Comparison of ENCODE assay signal across 8 mouse cellular contexts in the genomic region with DNA sequence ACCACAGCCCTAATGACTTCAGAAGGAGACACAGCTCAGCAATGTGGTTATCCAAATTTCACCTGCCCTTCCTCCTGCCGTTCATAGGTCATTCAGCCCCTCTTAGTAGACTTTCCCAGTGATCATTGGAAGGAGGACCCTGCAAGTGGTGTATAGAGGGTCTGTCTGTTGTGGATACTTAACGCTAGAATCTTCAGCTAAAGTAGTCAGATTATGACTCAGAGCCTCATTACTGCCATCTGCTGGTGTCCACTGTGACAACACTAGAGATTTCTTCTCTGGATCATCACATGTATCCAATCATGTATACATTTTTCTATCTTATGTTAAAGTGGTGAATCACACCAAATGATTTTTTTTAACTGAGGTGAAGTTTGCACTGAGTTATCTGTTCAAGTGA. TPM values are rescaled to one million over a fixed set of nuclear protein-coding genes. Genes with fewer than 3 reads are reported as not detected.
A peak's percentile ranks its signal among the peaks of the same experiment; 100 is the strongest.
DNase-seq lines count a peak whose midpoint lies in the region; ATAC-seq and TF ChIP-seq lines count a peak whose summit lies in the region.

No protein-coding gene starts in this region.

- H3K4me1 ChIP-seq in forebrain, embryonic 14.5 days (ENCODE audit: control insufficient read depth, insufficient read depth, low read length): no peaks in the 10 kb centered on the region; the same call in 1 of the 2 replicates
- H3K4me1 ChIP-seq in forebrain, embryonic 12.5 days: peaks cover 10% of the 10 kb centered on the region; the same call in 1 of the 2 replicates
- peaks cover 4% of the 10 kb centered on the region for H3K4me1 ChIP-seq in thymus, adult 2 months (replicated peaks; ENCODE audit: control insufficient read depth, insufficient read depth, low read length)
- no peaks in the 10 kb centered on the region for H3K4me1 ChIP-seq in hindbrain, postnatal 0 days (ENCODE audit: insufficient read depth, low read length)
- peaks cover 28% of the 10 kb centered on the region for H3K4me1 ChIP-seq in liver, embryonic 11.5 days (replicated peaks; ENCODE audit: control insufficient read depth, insufficient read depth, low read length)

- H3K9me3 ChIP-seq in forebrain, embryonic 14.5 days (replicated peaks; ENCODE audit: control insufficient read depth, low read length): no peaks in the 10 kb centered on the region
- H3K9me3 ChIP-seq in forebrain, embryonic 12.5 days: no peaks in the 10 kb centered on the region
- no peaks in the 10 kb centered on the region for H3K9me3 ChIP-seq in hindbrain, postnatal 0 days (ENCODE audit: low read length)
- H3K9me3 ChIP-seq in liver, embryonic 11.5 days (ENCODE audit: control insufficient read depth, low read length): no peaks in the 10 kb centered on the region

- H3K4me2 ChIP-seq in forebrain, embryonic 14.5 days (ENCODE audit: low read length): no peak overlapping the region
- no peak overlapping the region for H3K4me2 ChIP-seq in forebrain, embryonic 12.5 days
- H3K4me2 ChIP-seq in hindbrain, postnatal 0 days (ENCODE audit: low read depth, low read length): no peak overlapping the region
- peak overlapping the region; percentile 24; the same call in 1 of the 2 replicates for H3K4me2 ChIP-seq in liver, embryonic 11.5 days

- no peak overlapping the region for H3K4me3 ChIP-seq in forebrain, embryonic 14.5 days (ENCODE audit: low read depth, low read length)
- H3K4me3 ChIP-seq in forebrain, embryonic 12.5 days (replicated peaks): no peak overlapping the region
- H3K4me3 ChIP-seq in thymus, adult 2 months (ENCODE audit: control insufficient read depth, insufficient read depth, low read length): no peak overlapping the region
- H3K4me3 ChIP-seq in hindbrain, postnatal 0 days (ENCODE audit: low read length): no peak overlapping the region
- no peak overlapping the region for H3K4me3 ChIP-seq in liver, embryonic 11.5 days (ENCODE audit: low read depth, low read length)

- H3K9ac ChIP-seq in forebrain, embryonic 14.5 days (ENCODE audit: low read length): no peak overlapping the region
- no peak overlapping the region for H3K9ac ChIP-seq in forebrain, embryonic 12.5 days
- H3K9ac ChIP-seq in hindbrain, postnatal 0 days (replicated peaks; ENCODE audit: low read length): no peak overlapping the region
- no peak overlapping the region for H3K9ac ChIP-seq in liver, embryonic 11.5 days (ENCODE audit: low read depth, low read length)

- no peak for TF ChIP-seq CTCF in thymus, adult 2 months (IDR thresholded peaks at IDR 0.05; ENCODE audit: borderline replicate concordance, control insufficient read depth, extremely low read depth, insufficient read depth, low read length, poor library complexity)
- peak; percentile 82 for TF ChIP-seq CTCF in hindbrain, postnatal 0 days (IDR thresholded peaks at IDR 0.05; ENCODE audit: low read depth)

- no peaks in the 10 kb centered on the region for H3K27me3 ChIP-seq in forebrain, embryonic 14.5 days (replicated peaks; ENCODE audit: control insufficient read depth, insufficient read depth, low read length)
- H3K27me3 ChIP-seq in forebrain, embryonic 12.5 days: no peaks in the 10 kb centered on the region
- H3K27me3 ChIP-seq in thymus, adult 2 months (ENCODE audit: control insufficient read depth, insufficient read depth, low read length): no peaks in the 10 kb centered on the region
- no peaks in the 10 kb centered on the region for H3K27me3 ChIP-seq in hindbrain, postnatal 0 days (ENCODE audit: insufficient read depth, low read length)
- H3K27me3 ChIP-seq in liver, embryonic 11.5 days (replicated peaks; ENCODE audit: control insufficient read depth, insufficient read depth, low read length): no peaks in the 10 kb centered on the region

- H3K36me3 ChIP-seq in forebrain, embryonic 14.5 days (ENCODE audit: control insufficient read depth, insufficient read depth, low read length): no peaks in the 10 kb centered on the region
- no peaks in the 10 kb centered on the region for H3K36me3 ChIP-seq in forebrain, embryonic 12.5 days (replicated peaks)
- no peaks in the 10 kb centered on the region for H3K36me3 ChIP-seq in thymus, adult 2 months (ENCODE audit: control insufficient read depth, insufficient read depth, low read length)
- no peaks in the 10 kb centered on the region for H3K36me3 ChIP-seq in hindbrain, postnatal 0 days (ENCODE audit: insufficient read depth, low read length)
- no peaks in the 10 kb centered on the region for H3K36me3 ChIP-seq in liver, embryonic 11.5 days (ENCODE audit: control insufficient read depth, insufficient read depth, low read length)

- no peak; the same call in 1 of the 2 replicates for ATAC-seq in forebrain, embryonic 14.5 days
- ATAC-seq in forebrain, embryonic 12.5 days (ENCODE audit: low FRiP score): no peak
- no peak for ATAC-seq in hindbrain, postnatal 0 days
- 0 out of 2 replicates have a peak, but pooled peaks have one; percentile 9 for ATAC-seq in liver, embryonic 11.5 days (replicated peaks; ENCODE audit: low FRiP score)

- DNase-seq in forebrain, embryonic 14.5 days (ENCODE audit: low spot score): peak; percentile 85
- DNase-seq in thymus, adult 2 months: peak; percentile 56
- DNase-seq in thymus, adult 18-20 months: no peak
- peak; percentile 81 to 87 for DNase-seq in cerebellum, postnatal 10 days
- DNase-seq in hindbrain, postnatal 0 days (ENCODE audit: low spot score): peak; percentile 86
- DNase-seq in liver, embryonic 11.5 days (ENCODE audit: low spot score): no peak
- DNase-seq in retina, embryonic 14.5 days (ENCODE audit: low spot score): peak; percentile 88

- TF ChIP-seq POLR2A in thymus, adult 2 months (IDR thresholded peaks at IDR 0.05; ENCODE audit: control insufficient read depth, extremely low read depth, insufficient read depth, low read length, poor library complexity): no peak

- 21% methylated on average over 2 of the region's 2 CpGs for WGBS in forebrain, embryonic 14.5 days
- 18% methylated on average over 2 of the region's 2 CpGs for WGBS in forebrain, embryonic 12.5 days
- WGBS in thymus, adult 2 months: 9% methylated on average over 2 of the region's 2 CpGs
- whole genome bisulfite sequencing in hindbrain, postnatal 0 days: 20% methylated on average over 2 of the region's 2 CpGs
- 10% methylated on average over 2 of the region's 2 CpGs for WGBS in liver, embryonic 11.5 days

- no peak overlapping the region for H3K27ac ChIP-seq in forebrain, embryonic 14.5 days (ENCODE audit: low read depth, low read length)
- no peak overlapping the region for H3K27ac ChIP-seq in forebrain, embryonic 12.5 days
- H3K27ac ChIP-seq in thymus, adult 2 months (ENCODE audit: control insufficient read depth, insufficient read depth, low read length): no peak overlapping the region
- H3K27ac ChIP-seq in hindbrain, postnatal 0 days: no peak overlapping the region
- no peak overlapping the region for H3K27ac ChIP-seq in liver, embryonic 11.5 days (ENCODE audit: low read depth, low read length)

RNA-seq across cellular contexts. Expression of a gene that starts 9.4 kb away (rescaled TPM):
- 5.7 and 6.9 TPM in 2 replicates for polyA plus RNA-seq in forebrain, embryonic 14.5 days (2014; fragmentation: Nextera tagmentation; extraction: Ambion mirVana)
- 12.9 and 13.6 TPM in 2 replicates for polyA plus RNA-seq in forebrain, embryonic 12.5 days (2016; fragmentation: Nextera tagmentation; extraction: Ambion mirVana)
- 4.7 and 7.0 TPM in 2 replicates for polyA plus RNA-seq in thymus, adult 2 months (2012; rRNA removed)
- total RNA-seq in hindbrain, postnatal 0 days (2014; rRNA removed): 14.6 and 23.3 TPM in 2 replicates
- 21.0 and 23.5 TPM in 2 replicates for polyA plus RNA-seq in hindbrain, postnatal 0 days (2015; fragmentation: Nextera tagmentation; extraction: Ambion mirVana)
- 18.9 and 21.8 TPM in 2 replicates for polyA plus RNA-seq in liver, embryonic 11.5 days (2014; fragmentation: Nextera tagmentation; extraction: Ambion mirVana)

RNA-seq across cellular contexts. Expression of a gene that starts 28.0 kb away (rescaled TPM):
- polyA plus RNA-seq in forebrain, embryonic 14.5 days (2014; fragmentation: Nextera tagmentation; extraction: Ambion mirVana): 504 and 551 TPM in 2 replicates
- 413 and 445 TPM in 2 replicates for polyA plus RNA-seq in forebrain, embryonic 12.5 days (2016; fragmentation: Nextera tagmentation; extraction: Ambion mirVana)
- 145 and 150 TPM in 2 replicates for polyA plus RNA-seq in thymus, adult 2 months (2012; rRNA removed)
- total RNA-seq in hindbrain, postnatal 0 days (2014; rRNA removed): 190 and 198 TPM in 2 replicates
- 425 and 435 TPM in 2 replicates for polyA plus RNA-seq in hindbrain, postnatal 0 days (2015; fragmentation: Nextera tagmentation; extraction: Ambion mirVana)
- polyA plus RNA-seq in liver, embryonic 11.5 days (2014; fragmentation: Nextera tagmentation; extraction: Ambion mirVana): 261 and 285 TPM in 2 replicates

Comparison
In these comparisons a context has a peak if more than half of its experiments do, and no peak if none do; other contexts are left out.
1. DNase-seq: peak in forebrain, embryonic 14.5 days (single experiment), thymus, adult 2 months (single experiment), cerebellum, postnatal 10 days (2 of 2), hindbrain, postnatal 0 days (single experiment) and retina, embryonic 14.5 days (single experiment); none in thymus, adult 18-20 months (0 of 2) and liver, embryonic 11.5 days (single experiment).